Mouse (Mus musculus) limb, embryonic 14.5 days (tissue): ENCODE measurements around the gene Zfyve27. TPM values are rescaled to one million over a fixed set of nuclear protein-coding genes. Genes with fewer than 3 reads are reported as not detected.

Source experiments
- ATAC-seq: fragments of 200-750 bp; cut with Nextera tagmentation; 2 replicates; pipeline ENCODE4 v1.8.0; 2017; ENCODE audit warnings: low read depth, moderate number of reproducible peaks, moderate TSS enrichment; ENCODE audit not compliant: low FRiP score
- DNase-seq: peaks from one replicate; pipeline ENCODE4 v3.0.0-alpha.2; 2015; ENCODE audit warnings: low spot score
- H3K27ac ChIP-seq: fragments of 300-500 bp; sonication (generic); replicated peaks from 2 replicates; pipeline ENCODE4 v1.5.1; 2014; ENCODE audit warnings: low read depth, mild to moderate bottlenecking, low read length, moderate library complexity, mixed read lengths
- H3K27me3 ChIP-seq: fragments of 300-500 bp; sonication (generic); 2 replicates; pipeline ENCODE4 v1.6.1; 2014; ENCODE audit warnings: low read length, mixed read lengths; ENCODE audit not compliant: control insufficient read depth, insufficient read depth
- H3K36me3 ChIP-seq: fragments of 300-500 bp; sonication (generic); 2 replicates; pipeline ENCODE4 v1.6.1; 2014; ENCODE audit warnings: mild to moderate bottlenecking, low read length, moderate library complexity, mixed read lengths; ENCODE audit not compliant: control insufficient read depth, insufficient read depth
- H3K4me1 ChIP-seq: fragments of 300-500 bp; sonication (generic); 2 replicates; pipeline ENCODE4 v1.6.1; 2014; ENCODE audit warnings: antibody characterized with exemption, low read length, mixed read lengths; ENCODE audit not compliant: control insufficient read depth, insufficient read depth
- H3K4me2 ChIP-seq: fragments of 300-500 bp; sonication (generic); replicated peaks from 2 replicates; pipeline ENCODE4 v1.6.1; 2014; ENCODE audit warnings: low read depth, mild to moderate bottlenecking, low read length, moderate library complexity; ENCODE audit not compliant: severe bottlenecking
- H3K4me3 ChIP-seq: fragments of 300-500 bp; sonication (generic); replicated peaks from 2 replicates; pipeline ENCODE4 v1.5.1; 2014; ENCODE audit warnings: low read length
- H3K9ac ChIP-seq: fragments of 300-500 bp; sonication (generic); 2 replicates; pipeline ENCODE4 v1.6.1; 2014; ENCODE audit warnings: mild to moderate bottlenecking, low read depth, low read length, moderate library complexity; ENCODE audit not compliant: severe bottlenecking
- H3K9me3 ChIP-seq: fragments of 300-500 bp; sonication (generic); 2 replicates; pipeline ENCODE4 v1.6.1; 2016; ENCODE audit warnings: low read length; ENCODE audit not compliant: control insufficient read depth
- POLR2A ChIP-seq: fragments of 200-500 bp; IDR thresholded peaks from 2 replicates; pipeline ENCODE4 v1.8.0; 2012; ENCODE audit warnings: inconsistent platforms, mild to moderate bottlenecking, moderate library complexity, borderline replicate concordance; ENCODE audit not compliant: insufficient read depth, insufficient read length; ENCODE audit errors: extremely low read depth
- WGBS: fragments of 180-500 bp; shearing (Covaris S2); extraction: QIAGEN DNeasy Blood & Tissue Kit; methylation state at CpG from one replicate; pipeline ENCODE4 v1.1.7; 2014; 5-methylcytosine and 5-hydroxymethylcytosine counted together
- polyA plus RNA-seq, 2 experiments: library from polyadenylated mRNA; depleted of rRNA in 1 of 2; stranded (reverse) in 1 of 2; unstranded in 1 of 2; fragments of >200 nt; fragmentation: Nextera tagmentation in 1 of 2; extraction: Ambion mirVana in 1 of 2; gene quantifications; 2 replicates each; pipeline versions ENCODE4 v1.2.1 to v1.2.3; 2012 to 2014

The Zfyve27 gene
- polyA plus RNA-seq, 2 experiments, result 13.1 to 47.4 TPM

DNA sequence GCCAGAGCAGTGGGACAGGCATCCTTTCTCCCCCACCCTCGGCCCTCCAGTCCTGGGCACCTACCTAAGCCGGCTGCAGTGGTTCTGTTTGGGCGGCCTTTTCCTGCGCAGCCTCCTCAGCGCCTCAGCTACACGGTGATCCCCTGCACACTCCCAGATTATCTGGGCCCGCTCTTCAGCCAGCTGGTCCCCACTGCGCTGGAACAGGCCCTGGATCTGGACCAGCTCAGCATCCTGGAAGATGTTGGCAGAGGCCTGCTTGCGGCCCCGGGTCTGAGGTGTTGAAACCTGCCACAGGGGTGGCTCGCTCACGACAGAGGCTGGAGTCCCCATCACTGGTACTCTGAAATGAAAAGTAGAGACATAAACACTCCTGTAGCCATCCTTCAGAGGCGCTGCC lies 39.1 kb upstream of the Zfyve27 start:
- Histone ChIP-seq H3K4me1 (peaks cover 9% of the 10 kb centered on the region), H3K4me3 (no peak overlapping the region), H3K27ac (no peak overlapping the region), H3K4me2 (no peak overlapping the region), H3K9me3 (no peaks in the 10 kb centered on the region), H3K36me3 (peaks cover 58% of the 10 kb centered on the region), H3K27me3 (no peaks in the 10 kb centered on the region), H3K9ac (no peak overlapping the region)
- ATAC-seq (no peak), DNase-seq (no peak)
- TF ChIP-seq POLR2A, result no peak
- 81% methylated on average over 13 of the region's 13 CpGs for WGBS

GRCm38 (mm10) chr19:42125501-42126218 lies 38.1 kb upstream of the Zfyve27 start:
- TF ChIP-seq POLR2A, result no peak
- peaks cover 14% of the 10 kb centered on the region for H3K4me1 ChIP-seq
- no peak overlapping the region for H3K4me3 ChIP-seq
- no peaks in the 10 kb centered on the region for H3K9me3 ChIP-seq
- no peak for DNase-seq
- H3K27me3 ChIP-seq, result no peaks in the 10 kb centered on the region
- ATAC-seq, result no peak
- no peak overlapping the region for H3K27ac ChIP-seq
- WGBS, result 88% methylated on average over 11 of the region's 11 CpGs
- H3K36me3 ChIP-seq, result peaks cover 49% of the 10 kb centered on the region
- no peak overlapping the region for H3K4me2 ChIP-seq
- H3K9ac ChIP-seq, result no peak overlapping the region

- no peak for DNase-seq
- Histone ChIP-seq H3K4me1 (peaks cover 14% of the 10 kb centered on the region), H3K27me3 (no peaks in the 10 kb centered on the region), H3K9me3 (no peaks in the 10 kb centered on the region), H3K36me3 (peaks cover 43% of the 10 kb centered on the region), H3K4me3 (no peak overlapping the region), H3K9ac (no peak overlapping the region), H3K4me2 (no peak overlapping the region), H3K27ac (no peak overlapping the region)
- no peak for ATAC-seq
- no peak for TF ChIP-seq POLR2A
- WGBS, result 94% methylated on average over 6 of the region's 6 CpGs
These were observed 37.5 kb upstream of the Zfyve27 start for GRCm38 (mm10) chr19:42126219-42126605.

- H3K27ac ChIP-seq, result no peak overlapping the region
- TF ChIP-seq POLR2A, result no peak
- H3K4me3 ChIP-seq, result no peak overlapping the region
- H3K4me2 ChIP-seq, result no peak overlapping the region
- ATAC-seq, result no peak
- H3K4me1 ChIP-seq, result peaks cover 14% of the 10 kb centered on the region
- no peaks in the 10 kb centered on the region for H3K27me3 ChIP-seq
- no peak for DNase-seq
- H3K36me3 ChIP-seq, result peaks cover 35% of the 10 kb centered on the region
- WGBS, result 89% methylated on average over 5 of the region's 5 CpGs
- H3K9ac ChIP-seq, result no peak overlapping the region
- H3K9me3 ChIP-seq, result no peaks in the 10 kb centered on the region
These were observed 36.7 kb upstream of the Zfyve27 start for GRCm38 (mm10) chr19:42127024-42127423.

GRCm38 (mm10) chr19:42128052-42128740 lies 35.6 kb upstream of the Zfyve27 start:
- no peak for ATAC-seq

More at GRCm38 (mm10) chr19:42128052-42128740, 35.6 kb upstream of the Zfyve27 start:
- Histone ChIP-seq H3K9ac (peak overlapping the region; percentile 63), H3K27ac (peak overlapping the region; percentile 77), H3K36me3 (peaks cover 24% of the 10 kb centered on the region), H3K4me3 (peak overlapping the region; percentile 53), H3K4me2 (peak overlapping the region; percentile 65), H3K27me3 (no peaks in the 10 kb centered on the region), H3K9me3 (no peaks in the 10 kb centered on the region), H3K4me1 (peaks cover 14% of the 10 kb centered on the region)
- no peak for TF ChIP-seq POLR2A
- DNase-seq, result no peak
- 4% methylated on average over 23 of the region's 23 CpGs for WGBS
